ENCODE assay signal across 8 mouse cellular contexts in genomic region chr11:105293101-105293581, GRCm38 (mm10). TPM values are rescaled to one million over a fixed set of nuclear protein-coding genes. Genes with fewer than 3 reads are reported as not detected.
A peak's percentile ranks its signal among the peaks of the same experiment; 100 is the strongest.
DNase-seq lines count a peak whose midpoint lies in the region; ATAC-seq lines count a peak whose summit lies in the region.

No protein-coding gene starts in this region.

- no peaks in the 10 kb centered on the region for H3K9me3 ChIP-seq in embryonic facial prominence, embryonic 14.5 days (ENCODE audit: control insufficient read depth, low read length)
- H3K9me3 ChIP-seq in heart, embryonic 16.5 days (replicated peaks; ENCODE audit: control insufficient read depth, low read length) = no peaks in the 10 kb centered on the region
- H3K9me3 ChIP-seq in limb, embryonic 11.5 days (ENCODE audit: control insufficient read depth, low read length) = no peaks in the 10 kb centered on the region
- H3K9me3 ChIP-seq in midbrain, embryonic 15.5 days = no peaks in the 10 kb centered on the region

- peaks cover 27% of the 10 kb centered on the region for H3K4me1 ChIP-seq in embryonic facial prominence, embryonic 14.5 days (ENCODE audit: control insufficient read depth, insufficient read depth, low read length)
- peaks cover 22% of the 10 kb centered on the region for H3K4me1 ChIP-seq in heart, embryonic 16.5 days (ENCODE audit: control insufficient read depth, insufficient read depth, low read length)
- H3K4me1 ChIP-seq in limb, embryonic 11.5 days (ENCODE audit: control insufficient read depth, insufficient read depth, low read length) = peaks cover 21% of the 10 kb centered on the region
- H3K4me1 ChIP-seq in midbrain, embryonic 15.5 days = peaks cover 26% of the 10 kb centered on the region

- H3K27me3 ChIP-seq in embryonic facial prominence, embryonic 14.5 days (replicated peaks; ENCODE audit: control insufficient read depth, insufficient read depth, low read length) = no peaks in the 10 kb centered on the region
- H3K27me3 ChIP-seq in heart, embryonic 16.5 days (ENCODE audit: control insufficient read depth, insufficient read depth, low read length) = peaks cover 4% of the 10 kb centered on the region; the same call in 1 of the 2 replicates
- H3K27me3 ChIP-seq in limb, embryonic 11.5 days (ENCODE audit: control insufficient read depth, insufficient read depth, low read length) = no peaks in the 10 kb centered on the region
- 0 out of 2 replicates have a peak, but pooled peaks cover 7% of the 10 kb centered on the region for H3K27me3 ChIP-seq in midbrain, embryonic 15.5 days (replicated peaks)

- peak overlapping the region; percentile 57 for H3K4me3 ChIP-seq in embryonic facial prominence, embryonic 14.5 days (ENCODE audit: low read depth, low read length)
- H3K4me3 ChIP-seq in heart, embryonic 16.5 days (ENCODE audit: low read length) = peak overlapping the region; percentile 62
- H3K4me3 ChIP-seq in limb, embryonic 11.5 days (ENCODE audit: low read depth, low read length) = peak overlapping the region; percentile 78
- H3K4me3 ChIP-seq in midbrain, embryonic 15.5 days = peak overlapping the region; percentile 51

- peaks cover 25% of the 10 kb centered on the region for H3K36me3 ChIP-seq in embryonic facial prominence, embryonic 14.5 days (ENCODE audit: control insufficient read depth, insufficient read depth, low read length)
- no peaks in the 10 kb centered on the region for H3K36me3 ChIP-seq in heart, embryonic 16.5 days (ENCODE audit: control insufficient read depth, insufficient read depth)
- H3K36me3 ChIP-seq in limb, embryonic 11.5 days (ENCODE audit: control insufficient read depth, insufficient read depth, low read length) = no peaks in the 10 kb centered on the region; the same call in 1 of the 2 replicates
- H3K36me3 ChIP-seq in midbrain, embryonic 15.5 days (replicated peaks) = no peaks in the 10 kb centered on the region

- H3K27ac ChIP-seq in embryonic facial prominence, embryonic 14.5 days (replicated peaks; ENCODE audit: low read depth, low read length) = peak overlapping the region; percentile 94
- H3K27ac ChIP-seq in heart, embryonic 16.5 days (ENCODE audit: low read length) = peak overlapping the region; percentile 34
- H3K27ac ChIP-seq in limb, embryonic 11.5 days (replicated peaks; ENCODE audit: low read depth, low read length) = peak overlapping the region; percentile 97
- H3K27ac ChIP-seq in midbrain, embryonic 15.5 days = no peak overlapping the region

- 2% methylated on average over 25 of the region's 26 CpGs for WGBS in embryonic facial prominence, embryonic 14.5 days
- 4% methylated on average over 25 of the region's 26 CpGs for WGBS in heart, embryonic 16.5 days
- 0% methylated on average over 25 of the region's 26 CpGs for WGBS in limb, embryonic 11.5 days
- whole genome bisulfite sequencing in midbrain, embryonic 15.5 days = under 1% methylated on average over 26 of the region's 26 CpGs

- ATAC-seq in cerebellum, adult (ENCODE audit: insufficient number of reproducible peaks, low FRiP score, low TSS enrichment) = no peak
- peak; percentile 16; the same call in 1 of the 2 replicates for ATAC-seq in embryonic facial prominence, embryonic 14.5 days (ENCODE audit: low read depth)
- ATAC-seq in heart, embryonic 16.5 days (replicated peaks; ENCODE audit: extremely low read depth, insufficient read depth, low FRiP score) = no peak
- peak; percentile 44; the same call in 1 of the 2 replicates for ATAC-seq in limb, embryonic 11.5 days (ENCODE audit: insufficient number of reproducible peaks, low FRiP score, low TSS enrichment, low read depth)
- ATAC-seq in midbrain, embryonic 15.5 days (replicated peaks) = peak; percentile 53

- peak overlapping the region; percentile 82 for H3K9ac ChIP-seq in embryonic facial prominence, embryonic 14.5 days (ENCODE audit: low read depth, low read length)
- peak overlapping the region; percentile 14 for H3K9ac ChIP-seq in heart, embryonic 16.5 days (ENCODE audit: low read length)
- peak overlapping the region; percentile 96 for H3K9ac ChIP-seq in limb, embryonic 11.5 days (ENCODE audit: low read length)
- no peak overlapping the region for H3K9ac ChIP-seq in midbrain, embryonic 15.5 days

- DNase-seq in cerebellum, postnatal 10 days = peak; percentile 39 to 54
- DNase-seq in embryonic facial prominence, embryonic 14.5 days (ENCODE audit: low spot score) = peak; percentile 91
- DNase-seq in limb, embryonic 11.5 days (ENCODE audit: low spot score) = peak; percentile 95
- DNase-seq in spleen, adult 18-20 months = no peak
- DNase-seq in frontal cortex, postnatal 36 days (ENCODE audit: low spot score in 2 of 2) = no peak

- peak overlapping the region; percentile 79 for H3K4me2 ChIP-seq in embryonic facial prominence, embryonic 14.5 days (ENCODE audit: low read depth, low read length)
- H3K4me2 ChIP-seq in heart, embryonic 16.5 days (ENCODE audit: low read depth, low read length) = peak overlapping the region; percentile 93
- peak overlapping the region; percentile 67 for H3K4me2 ChIP-seq in limb, embryonic 11.5 days (ENCODE audit: low read depth, severe bottlenecking)
- peak overlapping the region; percentile 100 for H3K4me2 ChIP-seq in midbrain, embryonic 15.5 days

RNA-seq across cellular contexts. Expression of gene Mrc2, which starts 0.7 kb away (rescaled TPM):
- polyA plus RNA-seq in embryonic facial prominence, embryonic 14.5 days (2014; fragmentation: Nextera tagmentation; extraction: Ambion mirVana) = 23.9 and 27.3 TPM in 2 replicates
- 6.4 and 9.9 TPM in 2 replicates for polyA plus RNA-seq in heart, embryonic 16.5 days (2015; fragmentation: Nextera tagmentation; extraction: Ambion mirVana)
- polyA plus RNA-seq in limb, embryonic 11.5 days (2014; fragmentation: Nextera tagmentation; extraction: Ambion mirVana) = 14.6 and 14.7 TPM in 2 replicates
- polyA plus RNA-seq in midbrain, embryonic 15.5 days (2015; fragmentation: Nextera tagmentation; extraction: Ambion mirVana) = 5.8 and 6.8 TPM in 2 replicates

Comparison
In these comparisons a context has a peak if more than half of its experiments do, and no peak if none do; other contexts are left out.
1. DNase-seq: peak in cerebellum, postnatal 10 days (2 of 2), embryonic facial prominence, embryonic 14.5 days (single experiment) and limb, embryonic 11.5 days (single experiment); none in spleen, adult 18-20 months (0 of 2) and frontal cortex, postnatal 36 days (0 of 2).
2. ATAC-seq: peak in embryonic facial prominence, embryonic 14.5 days (single experiment), limb, embryonic 11.5 days (single experiment) and midbrain, embryonic 15.5 days (single experiment); none in cerebellum, adult (single experiment) and heart, embryonic 16.5 days (single experiment).
3. Peak in every context shown above with its lines, with median percentiles within 50 percentile points of each other: H3K4me2 ChIP-seq and H3K4me3 ChIP-seq.